ENCODE assay signal across 29 mouse cellular contexts in the genomic region with DNA sequence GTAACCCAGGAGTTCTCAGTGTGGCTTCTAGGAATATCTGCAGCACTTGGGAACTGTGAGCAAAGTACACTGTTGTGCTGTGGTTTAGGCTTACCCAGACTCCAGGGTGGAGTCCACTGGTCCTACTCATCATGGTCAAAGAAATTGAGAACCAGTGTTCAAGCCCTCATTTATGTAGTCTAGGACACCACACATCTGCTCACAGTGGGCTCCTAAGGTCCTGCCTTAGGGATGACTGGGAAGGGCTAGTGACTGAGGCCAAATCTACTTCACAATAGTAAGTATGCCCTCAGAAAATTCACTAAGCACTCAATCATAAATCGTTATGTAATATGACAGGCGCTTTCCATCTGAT. TPM values are rescaled to one million over a fixed set of nuclear protein-coding genes. Genes with fewer than 3 reads are reported as not detected.
DNase-seq lines count a peak whose midpoint lies in the region; ATAC-seq lines count a peak whose summit lies in the region.
"Had no signal": no experiment of that assay in that cellular context is flagged by ENCODE, and none has a peak within 500 bp of the region (broad histone marks: within the 10 kb centered on the region; RNA-seq: fewer than 3 reads in every experiment).

No protein-coding gene starts in this region.

- H3K4me1 ChIP-seq in erythroblast, embryonic 14.5 days (ENCODE audit: control insufficient read depth) = peaks cover 65% of the 10 kb centered on the region
- H3K4me1 ChIP-seq in heart, embryonic 15.5 days (replicated peaks) = peaks cover 25% of the 10 kb centered on the region
- peaks cover 11% of the 10 kb centered on the region for H3K4me1 ChIP-seq in embryonic facial prominence, embryonic 15.5 days
- H3K4me1 ChIP-seq in liver, embryonic 16.5 days (ENCODE audit: control insufficient read depth, low read depth, low read length) = peaks cover 46% of the 10 kb centered on the region
- H3K4me1 ChIP-seq in kidney, embryonic 15.5 days = peaks cover 16% of the 10 kb centered on the region; the same call in 1 of the 2 replicates

- no peaks in the 10 kb centered on the region for H3K9me3 ChIP-seq in erythroblast, embryonic 14.5 days (ENCODE audit: control insufficient read depth, low read length)
- H3K9me3 ChIP-seq in heart, embryonic 15.5 days (replicated peaks) = no peaks in the 10 kb centered on the region
- no peaks in the 10 kb centered on the region for H3K9me3 ChIP-seq in embryonic facial prominence, embryonic 15.5 days (replicated peaks)
- H3K9me3 ChIP-seq in liver, embryonic 16.5 days (replicated peaks; ENCODE audit: control insufficient read depth, low read length) = no peaks in the 10 kb centered on the region
- no peaks in the 10 kb centered on the region for H3K9me3 ChIP-seq in kidney, embryonic 15.5 days (replicated peaks)
- H3K9me3 ChIP-seq: hindbrain, embryonic 12.5 days; limb, embryonic 15.5 days; neural tube, embryonic 12.5 days; stomach, embryonic 15.5 days had no signal

- no peak for DNase-seq in heart, postnatal 25 days (ENCODE audit: low spot score)
- no peak for DNase-seq in MN1 (ENCODE audit: low spot score)
- DNase-seq: adrenal gland, postnatal 10 days; cerebellum, adult 18-20 months; gastrocnemius, postnatal 14 days; lung, postnatal 36 days had no signal

- intact Hi-C loops in heart, postnatal 25 days (cut with DNase I) = loop anchor here (10.0 kb wide), 1 partner anchor 64 kb away; no protein-coding TSS in a partner anchor

- 88% methylated on average over 2 of the region's 2 CpGs for WGBS in heart, embryonic 15.5 days
- 83% methylated on average over 2 of the region's 2 CpGs for WGBS in embryonic facial prominence, embryonic 15.5 days
- 86% methylated on average over 2 of the region's 2 CpGs for WGBS in liver, embryonic 16.5 days (ENCODE audit: insufficient replicate concordance)
- 95% methylated on average over 2 of the region's 2 CpGs for WGBS in kidney, embryonic 15.5 days

- no peak for ATAC-seq in erythroblast, adult 5-6 weeks (replicated peaks; ENCODE audit: low FRiP score, poor library complexity, severe bottlenecking)
- no peak for ATAC-seq in heart, embryonic 15.5 days (replicated peaks; ENCODE audit: insufficient number of reproducible peaks, insufficient read depth, low FRiP score, low read depth)
- ATAC-seq in embryonic facial prominence, embryonic 15.5 days (ENCODE audit: insufficient number of reproducible peaks, low FRiP score, low TSS enrichment, low read depth) = peak; percentile 29; the same call in 1 of the 2 replicates
- no peak for ATAC-seq in liver, embryonic 16.5 days (ENCODE audit: low read depth)
- ATAC-seq in kidney, embryonic 15.5 days (replicated peaks; ENCODE audit: low FRiP score) = no peak
- ATAC-seq: CD4-positive, CD25-positive, alpha-beta regulatory T cell, adult 4 months had no signal

- H3K4me3 ChIP-seq in erythroblast, embryonic 14.5 days (replicated peaks) = peak overlapping the region; percentile 34
- H3K4me3 ChIP-seq in heart, embryonic 15.5 days = no peak overlapping the region
- H3K4me3 ChIP-seq in embryonic facial prominence, embryonic 15.5 days (replicated peaks) = no peak overlapping the region
- H3K4me3 ChIP-seq in liver, embryonic 16.5 days (ENCODE audit: low read depth, low read length) = peak overlapping the region; percentile 56
- H3K4me3 ChIP-seq in kidney, embryonic 15.5 days (replicated peaks) = no peak overlapping the region
- H3K4me3 ChIP-seq: hindbrain, embryonic 12.5 days; limb, embryonic 15.5 days; neural tube, embryonic 12.5 days; stomach, embryonic 15.5 days had no signal

- H3K27ac ChIP-seq in heart, embryonic 15.5 days = peak overlapping the region; percentile 29; the same call in 1 of the 2 replicates
- no peak overlapping the region for H3K27ac ChIP-seq in embryonic facial prominence, embryonic 15.5 days (replicated peaks)
- H3K27ac ChIP-seq in liver, embryonic 16.5 days (ENCODE audit: low read length) = peak overlapping the region; percentile 94
- no peak overlapping the region for H3K27ac ChIP-seq in kidney, embryonic 15.5 days
- H3K27ac ChIP-seq: hindbrain, embryonic 12.5 days; limb, embryonic 15.5 days; neural tube, embryonic 12.5 days; stomach, embryonic 15.5 days had no signal

- H3K27me3 ChIP-seq in erythroblast, embryonic 14.5 days (ENCODE audit: control insufficient read depth) = no peaks in the 10 kb centered on the region
- H3K27me3 ChIP-seq in heart, embryonic 15.5 days = no peaks in the 10 kb centered on the region
- no peaks in the 10 kb centered on the region for H3K27me3 ChIP-seq in embryonic facial prominence, embryonic 15.5 days
- H3K27me3 ChIP-seq in liver, embryonic 16.5 days (ENCODE audit: control insufficient read depth, insufficient read depth, low read depth, low read length) = no peaks in the 10 kb centered on the region
- H3K27me3 ChIP-seq in kidney, embryonic 15.5 days = no peaks in the 10 kb centered on the region
- H3K27me3 ChIP-seq: hindbrain, embryonic 12.5 days; limb, embryonic 15.5 days; neural tube, embryonic 12.5 days; stomach, embryonic 15.5 days had no signal

- H3K9ac ChIP-seq in heart, embryonic 15.5 days = no peak overlapping the region
- H3K9ac ChIP-seq in embryonic facial prominence, embryonic 15.5 days = no peak overlapping the region
- H3K9ac ChIP-seq in liver, embryonic 16.5 days (ENCODE audit: low read depth, low read length) = peak overlapping the region; percentile 53
- H3K9ac ChIP-seq in kidney, embryonic 15.5 days = no peak overlapping the region
- H3K9ac ChIP-seq: hindbrain, embryonic 12.5 days; limb, embryonic 15.5 days; neural tube, embryonic 12.5 days; stomach, embryonic 15.5 days had no signal

- peaks cover 39% of the 10 kb centered on the region for H3K36me3 ChIP-seq in erythroblast, embryonic 14.5 days (ENCODE audit: control insufficient read depth)
- no peaks in the 10 kb centered on the region for H3K36me3 ChIP-seq in heart, embryonic 15.5 days
- H3K36me3 ChIP-seq in embryonic facial prominence, embryonic 15.5 days = no peaks in the 10 kb centered on the region
- no peaks in the 10 kb centered on the region; the same call in 1 of the 2 replicates for H3K36me3 ChIP-seq in liver, embryonic 16.5 days (ENCODE audit: control insufficient read depth, insufficient read depth)
- no peaks in the 10 kb centered on the region for H3K36me3 ChIP-seq in kidney, embryonic 15.5 days
- H3K36me3 ChIP-seq: hindbrain, embryonic 12.5 days; limb, embryonic 15.5 days; neural tube, embryonic 12.5 days had no signal

- H3K4me2 ChIP-seq in heart, embryonic 15.5 days = 0 out of 2 replicates have a peak overlapping the region, but pooled peaks have one; percentile 6
- H3K4me2 ChIP-seq in embryonic facial prominence, embryonic 15.5 days (replicated peaks) = no peak overlapping the region
- peak overlapping the region; percentile 58 for H3K4me2 ChIP-seq in liver, embryonic 16.5 days (ENCODE audit: low read depth, low read length)
- no peak overlapping the region for H3K4me2 ChIP-seq in kidney, embryonic 15.5 days
- H3K4me2 ChIP-seq: hindbrain, embryonic 12.5 days; limb, embryonic 15.5 days; midbrain, embryonic 11.5 days; neural tube, embryonic 12.5 days; stomach, embryonic 15.5 days had no signal

RNA-seq across cellular contexts. Expression of a gene that starts 3.6 kb away (rescaled TPM):
- polyA plus RNA-seq in erythroblast, embryonic 14.5 days (2012) = 2.0 and 2.5 TPM in 2 replicates
- total RNA-seq in erythroblast, adult 5-6 weeks (2015; ENCODE audit: low replicate concordance) = 103 and 127 TPM in 2 replicates
- 72.6 and 76.9 TPM in 2 replicates for total RNA-seq in erythroblast, adult 5-6 weeks (2017; ENCODE audit: low replicate concordance)
- 53.9 and 55.8 TPM in 2 replicates for polyA plus RNA-seq in heart, embryonic 15.5 days (2015; fragmentation: Nextera tagmentation; extraction: Ambion mirVana)
- 10 to 100 TPM; 48.8 to 49.2 TPM for total RNA-seq in heart, postnatal 25 days (2021)
- polyA plus RNA-seq in embryonic facial prominence, embryonic 15.5 days (2015; fragmentation: Nextera tagmentation; extraction: Ambion mirVana) = 23.6 and 27.4 TPM in 2 replicates
- polyA plus RNA-seq in liver, embryonic 16.5 days (2015; fragmentation: Nextera tagmentation; extraction: Ambion mirVana) = 101 and 109 TPM in 2 replicates
- 39.8 and 41.6 TPM in 2 replicates for polyA plus RNA-seq in kidney, embryonic 15.5 days (2015; fragmentation: Nextera tagmentation; extraction: Ambion mirVana)

RNA-seq across cellular contexts. Expression of a gene that starts 23.4 kb away (rescaled TPM):
- polyA plus RNA-seq in erythroblast, embryonic 14.5 days (2012) = 0.86 and 0.96 TPM in 2 replicates
- total RNA-seq in erythroblast, adult 5-6 weeks (2015; ENCODE audit: low replicate concordance) = not detected in 2 replicates
- not detected in 2 replicates for total RNA-seq in erythroblast, adult 5-6 weeks (2017; ENCODE audit: low replicate concordance)
- polyA plus RNA-seq in heart, embryonic 15.5 days (2015; fragmentation: Nextera tagmentation; extraction: Ambion mirVana) = 0.29 and 0.37 TPM in 2 replicates
- under 1 TPM; 0.42 to 0.56 TPM for total RNA-seq in heart, postnatal 25 days (2021)
- polyA plus RNA-seq in embryonic facial prominence, embryonic 15.5 days (2015; fragmentation: Nextera tagmentation; extraction: Ambion mirVana) = 0.21 TPM in 1 of 2 replicates, not detected in the other
- polyA plus RNA-seq in liver, embryonic 16.5 days (2015; fragmentation: Nextera tagmentation; extraction: Ambion mirVana) = 0.35 and 0.56 TPM in 2 replicates
- 0.19 TPM in 1 of 2 replicates, not detected in the other for polyA plus RNA-seq in kidney, embryonic 15.5 days (2015; fragmentation: Nextera tagmentation; extraction: Ambion mirVana)
- total RNA-seq: left cerebral cortex, postnatal 25 days; monocyte, adult 5-6 weeks had no signal
- polyA plus RNA-seq: CD4-positive, CD25-positive, alpha-beta regulatory T cell, adult 4 months; embryonic facial prominence, embryonic 11.5 days; forebrain, embryonic 11.5 days; hindbrain, embryonic 12.5 days; intestine, embryonic 14.5 days; large intestine, adult 2 months; limb, embryonic 15.5 days; spleen, adult 2 months; thymus, postnatal 0 days had no signal

RNA-seq across cellular contexts. Expression of a gene that starts 29.6 kb away (rescaled TPM):
- polyA plus RNA-seq in erythroblast, embryonic 14.5 days (2012) = 0.14 and 0.31 TPM in 2 replicates
- total RNA-seq in erythroblast, adult 5-6 weeks (2015; ENCODE audit: low replicate concordance) = 15.5 and 54.2 TPM in 2 replicates
- 6.6 and 15.5 TPM in 2 replicates for total RNA-seq in erythroblast, adult 5-6 weeks (2017; ENCODE audit: low replicate concordance)
- 4.1 and 6.2 TPM in 2 replicates for polyA plus RNA-seq in heart, embryonic 15.5 days (2015; fragmentation: Nextera tagmentation; extraction: Ambion mirVana)
- total RNA-seq in heart, postnatal 25 days (2021) = 1 to 10 TPM; 1.4 to 3.4 TPM
- polyA plus RNA-seq in embryonic facial prominence, embryonic 15.5 days (2015; fragmentation: Nextera tagmentation; extraction: Ambion mirVana) = 5.5 and 6.1 TPM in 2 replicates
- polyA plus RNA-seq in liver, embryonic 16.5 days (2015; fragmentation: Nextera tagmentation; extraction: Ambion mirVana) = 9.7 and 11.0 TPM in 2 replicates
- 6.9 and 7.3 TPM in 2 replicates for polyA plus RNA-seq in kidney, embryonic 15.5 days (2015; fragmentation: Nextera tagmentation; extraction: Ambion mirVana)
- total RNA-seq: monocyte, adult 5-6 weeks had no signal

RNA-seq across cellular contexts. Expression of a gene that starts 30.9 kb away (rescaled TPM):
- polyA plus RNA-seq in erythroblast, embryonic 14.5 days (2012) = not detected in 2 replicates
- not detected in 2 replicates for total RNA-seq in erythroblast, adult 5-6 weeks (2015; ENCODE audit: low replicate concordance)
- total RNA-seq in erythroblast, adult 5-6 weeks (2017; ENCODE audit: low replicate concordance) = not detected in 2 replicates
- not detected in 2 replicates for polyA plus RNA-seq in heart, embryonic 15.5 days (2015; fragmentation: Nextera tagmentation; extraction: Ambion mirVana)
- total RNA-seq in heart, postnatal 25 days (2021) = not detected
- polyA plus RNA-seq in embryonic facial prominence, embryonic 15.5 days (2015; fragmentation: Nextera tagmentation; extraction: Ambion mirVana) = not detected in 2 replicates
- not detected in 2 replicates for polyA plus RNA-seq in liver, embryonic 16.5 days (2015; fragmentation: Nextera tagmentation; extraction: Ambion mirVana)
- not detected in 2 replicates for polyA plus RNA-seq in kidney, embryonic 15.5 days (2015; fragmentation: Nextera tagmentation; extraction: Ambion mirVana)
- total RNA-seq: adrenal gland, postnatal 10 days; gastrocnemius, postnatal 14 days; layer of hippocampus, postnatal 25 days; left cerebral cortex, postnatal 25 days; monocyte, adult 5-6 weeks had no signal
- polyA plus RNA-seq: CD4-positive, CD25-positive, alpha-beta regulatory T cell, adult 4 months; embryonic facial prominence, embryonic 11.5 days; forebrain, embryonic 11.5 days; frontal cortex, adult 2 months; hindbrain, embryonic 12.5 days; intestine, embryonic 14.5 days; kidney, embryonic 14.5 days; large intestine, adult 2 months; limb, embryonic 15.5 days; midbrain, embryonic 11.5 days; neural tube, embryonic 12.5 days; spleen, adult 2 months; stomach, embryonic 15.5 days; thymus, postnatal 0 days had no signal

RNA-seq across cellular contexts. Expression of a gene that starts 33.6 kb away (rescaled TPM):
- not detected in 2 replicates for polyA plus RNA-seq in erythroblast, embryonic 14.5 days (2012)
- total RNA-seq in erythroblast, adult 5-6 weeks (2015; ENCODE audit: low replicate concordance) = 1.5 TPM in 1 of 2 replicates, not detected in the other
- 0.26 and 2.8 TPM in 2 replicates for total RNA-seq in erythroblast, adult 5-6 weeks (2017; ENCODE audit: low replicate concordance)
- polyA plus RNA-seq in heart, embryonic 15.5 days (2015; fragmentation: Nextera tagmentation; extraction: Ambion mirVana) = 0.10 TPM in 1 of 2 replicates, not detected in the other
- total RNA-seq in heart, postnatal 25 days (2021) = under 1 TPM in 1 of 2 experiments, not detected in 1; 0.25 TPM
- 0.09 TPM in 1 of 2 replicates, not detected in the other for polyA plus RNA-seq in embryonic facial prominence, embryonic 15.5 days (2015; fragmentation: Nextera tagmentation; extraction: Ambion mirVana)
- polyA plus RNA-seq in liver, embryonic 16.5 days (2015; fragmentation: Nextera tagmentation; extraction: Ambion mirVana) = 0.05 and 0.21 TPM in 2 replicates
- polyA plus RNA-seq in kidney, embryonic 15.5 days (2015; fragmentation: Nextera tagmentation; extraction: Ambion mirVana) = not detected in 2 replicates
- total RNA-seq: monocyte, adult 5-6 weeks had no signal
- polyA plus RNA-seq: embryonic facial prominence, embryonic 11.5 days; forebrain, embryonic 11.5 days; hindbrain, embryonic 12.5 days; intestine, embryonic 14.5 days; kidney, embryonic 14.5 days; large intestine, adult 2 months; midbrain, embryonic 11.5 days; neural tube, embryonic 12.5 days had no signal

Comparison
In these comparisons a context has a peak if more than half of its experiments do, and no peak if none do; other contexts are left out.
1. H3K4me3 ChIP-seq: peak in erythroblast, embryonic 14.5 days (single experiment) and liver, embryonic 16.5 days (single experiment); none in heart, embryonic 15.5 days (single experiment), embryonic facial prominence, embryonic 15.5 days (single experiment) and kidney, embryonic 15.5 days (single experiment).
2. H3K27ac ChIP-seq: peak in heart, embryonic 15.5 days (single experiment) and liver, embryonic 16.5 days (single experiment); none in embryonic facial prominence, embryonic 15.5 days (single experiment) and kidney, embryonic 15.5 days (single experiment).
3. H3K4me2 ChIP-seq: peak in heart, embryonic 15.5 days (single experiment) and liver, embryonic 16.5 days (single experiment); none in embryonic facial prominence, embryonic 15.5 days (single experiment) and kidney, embryonic 15.5 days (single experiment).